Comparison of ENCODE assay signal across 29 mouse cellular contexts in the genomic region with DNA sequence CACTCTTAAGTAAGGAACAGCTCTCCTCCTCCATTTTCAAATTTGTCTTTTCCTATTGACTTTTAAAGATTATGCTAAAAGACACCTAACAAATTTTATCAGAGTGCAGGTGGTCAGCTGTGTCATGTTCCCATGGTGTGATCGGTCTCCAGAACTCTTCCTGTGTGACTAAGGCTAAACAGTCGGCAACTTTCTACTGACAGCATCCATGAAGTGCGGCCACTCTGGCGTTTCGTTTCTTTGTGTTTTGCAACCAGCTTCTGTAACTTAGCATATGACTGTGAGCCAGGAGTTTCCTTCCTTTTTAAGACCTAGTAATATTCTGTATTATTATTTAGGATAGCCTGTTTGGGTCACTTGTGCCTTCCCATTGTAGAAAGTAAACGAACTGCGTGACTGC. TPM values are rescaled to one million over a fixed set of nuclear protein-coding genes. Genes with fewer than 3 reads are reported as not detected.
DNase-seq lines count a peak whose midpoint lies in the region; ATAC-seq and TF ChIP-seq lines count a peak whose summit lies in the region.
"Had no signal": no experiment of that assay in that cellular context is flagged by ENCODE, and none has a peak within 500 bp of the region (broad histone marks: within the 10 kb centered on the region; RNA-seq: fewer than 3 reads in every experiment).

No protein-coding gene starts in this region.

- H3K27me3 ChIP-seq in forebrain, embryonic 11.5 days (ENCODE audit: control insufficient read depth, insufficient read depth, low read length): no peaks in the 10 kb centered on the region
- no peaks in the 10 kb centered on the region for H3K27me3 ChIP-seq in forebrain, embryonic 14.5 days (replicated peaks; ENCODE audit: control insufficient read depth, insufficient read depth, low read length)
- H3K27me3 ChIP-seq: CH12.LX; embryonic facial prominence, embryonic 13.5 days; embryonic facial prominence, embryonic 15.5 days; forebrain, embryonic 13.5 days; Patski had no signal

- no peaks in the 10 kb centered on the region for H3K36me3 ChIP-seq in forebrain, embryonic 11.5 days (ENCODE audit: control insufficient read depth, insufficient read depth, low read length)
- H3K36me3 ChIP-seq in forebrain, embryonic 14.5 days (ENCODE audit: control insufficient read depth, insufficient read depth, low read length): peaks cover 3% of the 10 kb centered on the region; the same call in 1 of the 2 replicates
- H3K36me3 ChIP-seq: embryonic facial prominence, embryonic 15.5 days; G1E had no signal

- no peaks in the 10 kb centered on the region for H3K4me1 ChIP-seq in forebrain, embryonic 11.5 days (replicated peaks; ENCODE audit: control insufficient read depth, insufficient read depth, low read length)
- H3K4me1 ChIP-seq in forebrain, embryonic 14.5 days (ENCODE audit: control insufficient read depth, insufficient read depth, low read length): no peaks in the 10 kb centered on the region
- peaks cover 9% of the 10 kb centered on the region for H3K4me1 ChIP-seq in bone marrow macrophage, adult 2 months (ENCODE audit: control insufficient read depth, insufficient read depth, low read length)
- H3K4me1 ChIP-seq: embryonic facial prominence, embryonic 15.5 days; forebrain, embryonic 10.5 days; forebrain, embryonic 13.5 days had no signal

- no peak overlapping the region for H3K4me3 ChIP-seq in forebrain, embryonic 11.5 days (ENCODE audit: low read depth, low read length)
- H3K4me3 ChIP-seq in forebrain, embryonic 14.5 days (ENCODE audit: low read depth, low read length): no peak overlapping the region
- no peak overlapping the region for H3K4me3 ChIP-seq in bone marrow macrophage, adult 2 months (ENCODE audit: insufficient read depth, low read length)
- H3K4me3 ChIP-seq: embryonic facial prominence, embryonic 13.5 days; embryonic facial prominence, embryonic 15.5 days; erythroblast, embryonic 14.5 days; forebrain, embryonic 10.5 days; forebrain, embryonic 13.5 days had no signal

- no peak for ATAC-seq in forebrain, embryonic 11.5 days (replicated peaks; ENCODE audit: low FRiP score)
- no peak for ATAC-seq in forebrain, embryonic 14.5 days
- peak; percentile 54 for ATAC-seq in granulocyte monocyte progenitor cell, adult 5-6 weeks (replicated peaks; ENCODE audit: poor library complexity, severe bottlenecking)
- peak; percentile 70 for ATAC-seq in megakaryocyte, adult 5-6 weeks (ENCODE audit: poor library complexity, severe bottlenecking)
- ATAC-seq: activated CD4-positive, CD25-positive, alpha-beta regulatory T cell, adult 4 months; CD4-positive, CD25-positive, alpha-beta regulatory T cell, adult 4 months; forebrain, embryonic 13.5 days; forebrain, embryonic 16.5 days; Patski had no signal

- TF ChIP-seq CTCF in bone marrow macrophage, adult 2 months (IDR thresholded peaks at IDR 0.05; ENCODE audit: low read depth, low read length): no peak

- H3K9me3 ChIP-seq in forebrain, embryonic 11.5 days (ENCODE audit: control insufficient read depth, low read length): no peaks in the 10 kb centered on the region
- H3K9me3 ChIP-seq in forebrain, embryonic 14.5 days (replicated peaks; ENCODE audit: control insufficient read depth, low read length): no peaks in the 10 kb centered on the region
- H3K9me3 ChIP-seq: embryonic facial prominence, embryonic 13.5 days; embryonic facial prominence, embryonic 15.5 days; forebrain, embryonic 10.5 days; forebrain, embryonic 13.5 days had no signal

- no peak overlapping the region for H3K4me2 ChIP-seq in forebrain, embryonic 11.5 days (ENCODE audit: low read depth, low read length, severe bottlenecking)
- no peak overlapping the region for H3K4me2 ChIP-seq in forebrain, embryonic 14.5 days (ENCODE audit: low read length)
- H3K4me2 ChIP-seq: embryonic facial prominence, embryonic 13.5 days; embryonic facial prominence, embryonic 15.5 days; forebrain, embryonic 13.5 days had no signal

- H3K27ac ChIP-seq in forebrain, embryonic 11.5 days (ENCODE audit: low read depth, low read length): no peak overlapping the region
- no peak overlapping the region for H3K27ac ChIP-seq in forebrain, embryonic 14.5 days (ENCODE audit: low read depth, low read length)
- H3K27ac ChIP-seq in bone marrow macrophage, adult 2 months (ENCODE audit: insufficient read depth, low read depth, low read length): peak overlapping the region; percentile 50
- H3K27ac ChIP-seq: embryonic facial prominence, embryonic 13.5 days; embryonic facial prominence, embryonic 15.5 days; forebrain, embryonic 10.5 days; forebrain, embryonic 13.5 days had no signal

- no peak for TF ChIP-seq POLR2A in bone marrow macrophage, adult 2 months (IDR thresholded peaks at IDR 0.05; ENCODE audit: borderline replicate concordance, low read depth, low read length)

- H3K9ac ChIP-seq in forebrain, embryonic 11.5 days (ENCODE audit: low read length): no peak overlapping the region
- no peak overlapping the region for H3K9ac ChIP-seq in forebrain, embryonic 14.5 days (ENCODE audit: low read length)
- H3K9ac ChIP-seq: embryonic facial prominence, embryonic 13.5 days; embryonic facial prominence, embryonic 15.5 days; forebrain, embryonic 13.5 days had no signal

- DNase-seq in forebrain, embryonic 11.5 days (ENCODE audit: low spot score): peak; percentile 34
- no peak for DNase-seq in forebrain, embryonic 14.5 days (ENCODE audit: low spot score)
- DNase-seq in right cerebral cortex, postnatal 25 days: no peak
- no peak for DNase-seq in layer of hippocampus, adult 8-10 months (ENCODE audit: low spot score in 2 of 2)
- no peak for DNase-seq in frontal cortex, postnatal 25 days (ENCODE audit: low spot score in 2 of 2)
- DNase-seq: adrenal gland, adult 8-10 months; adrenal gland, postnatal 14 days; adrenal gland, postnatal 36 days; B cell, adult 2 months; cerebellum, adult 11-12 months; cerebellum, adult 2 months; cerebellum, adult 9-10 months; cerebellum, postnatal 10 days; cerebellum, postnatal 25 days; embryo, embryonic 11 days had no signal

- 82% methylated on average over 7 of the region's 7 CpGs for WGBS in forebrain, embryonic 11.5 days
- WGBS in forebrain, embryonic 14.5 days: 75% methylated on average over 7 of the region's 7 CpGs

RNA-seq across cellular contexts. Expression of gene Cdca7l, which starts 56.8 kb away (rescaled TPM):
- polyA plus RNA-seq in forebrain, embryonic 11.5 days (2014; fragmentation: Nextera tagmentation; extraction: Ambion mirVana): 48.1 and 53.5 TPM in 2 replicates
- polyA plus RNA-seq in forebrain, embryonic 14.5 days (2014; fragmentation: Nextera tagmentation; extraction: Ambion mirVana): 11.1 and 12.6 TPM in 2 replicates
- 5.8 and 8.7 TPM in 2 replicates for polyA plus RNA-seq in bone marrow macrophage, adult 2 months (2012; ENCODE audit: insufficient read depth, insufficient read length, missing spikeins)
- total RNA-seq in granulocyte monocyte progenitor cell, adult 5-6 weeks (2014; fragmentation: Nextera tagmentation): 63.2 and 75.7 TPM in 2 replicates
- total RNA-seq in granulocyte monocyte progenitor cell, adult 5-6 weeks (2017): 130 and 145 TPM in 2 replicates
- total RNA-seq in megakaryocyte, adult 5-6 weeks (2015): 17.7 and 22.1 TPM in 2 replicates
- total RNA-seq in megakaryocyte, adult 5-6 weeks (2017): 41.9 and 50.9 TPM in 2 replicates
- total RNA-seq in layer of hippocampus, adult 8-10 months (2022): 1 to 10 TPM in 3 of 4 experiments, under 1 TPM in 1; 0.81 to 2.7 (median 1.5) TPM

Comparison
In these comparisons a context has a peak if more than half of its experiments do, and no peak if none do; other contexts are left out.
1. ATAC-seq: peak in granulocyte monocyte progenitor cell, adult 5-6 weeks (single experiment) and megakaryocyte, adult 5-6 weeks (single experiment); none in forebrain, embryonic 11.5 days (single experiment) and forebrain, embryonic 14.5 days (single experiment).
2. RNA of gene Cdca7l, which starts 56.8 kb away (total RNA-seq): 63.2 to 145 TPM in granulocyte monocyte progenitor cell, adult 5-6 weeks and 17.7 to 50.9 TPM in megakaryocyte, adult 5-6 weeks; 0.81 to 2.7 TPM in layer of hippocampus, adult 8-10 months; every median in the first group is over 4 times any median in the second.